Mouse (Mus musculus): Measurements from ENCODE around the gene Hinfp.

GRCm38 (mm10) chr9:44305466-44306079, at the start of gene Hinfp:
- TF ChIP-seq CTCF (IDR thresholded peaks at IDR 0.05; ENCODE audit: low read depth, low read length): no peak
- no peak for TF ChIP-seq POLR2AphosphoS5 (IDR thresholded peaks at IDR 0.05; ENCODE audit: insufficient replicate concordance, low read depth, low read length)
- TF ChIP-seq GATA1 (IDR thresholded peaks at IDR 0.05; ENCODE audit: borderline replicate concordance, low read length): no peak
- TF ChIP-seq GATA2 (IDR thresholded peaks at IDR 0.05; ENCODE audit: borderline replicate concordance, low read depth, low read length): no peak

All from G1E (cell line).